Mouse (Mus musculus): ENCODE measurements around the gene Ptpre. TPM values are rescaled to one million over a fixed set of nuclear protein-coding genes. Genes with fewer than 3 reads are reported as not detected.

Ptpre gene
- polyA plus RNA-seq, 1 experiment from 2014 or later, result 1.0 TPM

DNA sequence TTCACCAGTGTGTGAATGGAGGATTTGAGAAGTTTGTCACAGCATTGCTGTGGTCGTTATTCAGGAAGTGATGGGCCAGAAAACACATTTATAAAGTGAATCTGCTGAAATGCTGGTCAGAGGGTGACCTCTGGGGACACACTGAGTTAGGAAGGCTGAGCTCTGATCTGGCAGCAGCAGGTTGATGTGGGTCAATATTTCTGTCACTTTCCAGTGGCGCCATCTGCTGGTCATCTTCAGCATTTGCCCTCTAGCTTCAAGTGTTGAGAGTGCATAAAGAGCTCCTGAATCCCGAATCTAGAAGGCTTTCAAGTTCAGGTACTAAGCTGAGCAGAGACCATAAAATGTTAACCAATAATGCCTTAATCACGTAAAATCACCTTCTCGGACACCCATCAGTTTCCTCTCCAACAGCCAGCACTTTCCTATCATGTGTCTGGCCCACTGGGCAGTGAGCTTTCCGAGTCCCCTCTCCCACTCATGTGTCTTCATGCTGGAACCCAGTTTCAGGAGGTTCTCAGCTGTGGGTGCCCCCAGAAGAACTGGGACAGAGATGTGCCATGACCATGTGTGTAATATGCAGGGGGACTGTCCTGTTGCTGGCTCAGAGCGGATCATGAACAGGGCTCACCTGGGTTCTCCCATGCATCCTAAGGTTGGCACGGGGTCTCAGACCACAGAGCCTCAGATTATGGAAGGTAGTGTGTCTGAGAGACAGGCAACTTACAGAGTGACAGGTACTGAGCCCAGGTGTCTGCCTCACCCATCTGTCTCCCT lies 94.7 kb downstream of the Ptpre start:
- H3K4me1 ChIP-seq (ENCODE audit: control insufficient read depth, insufficient read depth, low read length), result no peaks in the 10 kb centered on the region
- WGBS, result 54% methylated on average over 8 of the region's 8 CpGs
- 0 out of 2 replicates have a peak, but pooled peaks have one; percentile 25 for ATAC-seq (replicated peaks; ENCODE audit: insufficient number of reproducible peaks, low FRiP score, low TSS enrichment, low read depth)

DNA sequence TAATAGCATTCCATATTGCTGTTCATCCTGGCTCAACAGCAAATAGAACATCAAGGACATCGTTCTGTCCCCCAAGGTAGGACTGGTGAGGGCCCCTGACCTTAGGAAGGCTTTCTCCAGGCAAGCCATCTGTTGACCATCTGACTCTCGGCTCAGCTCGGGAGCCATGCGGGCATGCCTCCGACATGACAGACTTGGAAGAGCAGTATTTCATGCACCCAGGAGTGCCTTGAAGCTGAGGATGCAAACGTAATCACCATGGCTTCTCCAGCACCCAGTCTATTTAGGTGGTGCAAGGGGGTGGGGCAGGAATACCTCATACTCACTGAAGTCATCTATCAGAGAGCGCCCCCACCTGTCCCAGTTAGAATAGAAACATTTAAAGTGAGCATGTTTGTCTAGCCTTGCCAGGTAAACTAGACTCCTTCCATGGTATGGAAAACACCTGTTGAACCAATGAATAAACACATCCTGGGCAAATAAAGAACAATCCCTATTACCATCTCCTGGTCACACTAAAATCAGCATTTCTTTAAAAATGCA lies 95.5 kb downstream of the Ptpre start:
- H3K9ac ChIP-seq (replicated peaks; ENCODE audit: low read length), result no peak overlapping the region
- H3K27me3 ChIP-seq (ENCODE audit: control insufficient read depth, insufficient read depth, low read length), result no peaks in the 10 kb centered on the region
- no peak overlapping the region for H3K27ac ChIP-seq (replicated peaks; ENCODE audit: low read depth, low read length)
- H3K4me3 ChIP-seq (ENCODE audit: low read depth, low read length), result no peak overlapping the region
- no peaks in the 10 kb centered on the region for H3K9me3 ChIP-seq (replicated peaks; ENCODE audit: control insufficient read depth, low read length)
- no peak overlapping the region for H3K4me2 ChIP-seq (ENCODE audit: low read depth, low read length)
- DNase-seq (ENCODE audit: low spot score), result no peak
- WGBS, result 69% methylated on average over 7 of the region's 7 CpGs
- H3K4me1 ChIP-seq (ENCODE audit: control insufficient read depth, insufficient read depth, low read length), result no peaks in the 10 kb centered on the region
- no peaks in the 10 kb centered on the region for H3K36me3 ChIP-seq (replicated peaks; ENCODE audit: control insufficient read depth, insufficient read depth, low read depth, low read length)
- no peak for ATAC-seq (replicated peaks; ENCODE audit: insufficient number of reproducible peaks, low FRiP score, low TSS enrichment, low read depth)

More for the DNA sequence above, 94.7 kb downstream of the Ptpre start:
- no peaks in the 10 kb centered on the region for H3K9me3 ChIP-seq (replicated peaks; ENCODE audit: control insufficient read depth, low read length)
- DNase-seq (ENCODE audit: low spot score), result peak; percentile 86
- no peak overlapping the region for H3K9ac ChIP-seq (replicated peaks; ENCODE audit: low read length)
- H3K4me2 ChIP-seq (ENCODE audit: low read depth, low read length), result no peak overlapping the region
- no peak overlapping the region for H3K27ac ChIP-seq (replicated peaks; ENCODE audit: low read depth, low read length)
- H3K36me3 ChIP-seq (replicated peaks; ENCODE audit: control insufficient read depth, insufficient read depth, low read depth, low read length), result no peaks in the 10 kb centered on the region
- H3K4me3 ChIP-seq (ENCODE audit: low read depth, low read length), result no peak overlapping the region
- no peaks in the 10 kb centered on the region for H3K27me3 ChIP-seq (ENCODE audit: control insufficient read depth, insufficient read depth, low read length)

DNA sequence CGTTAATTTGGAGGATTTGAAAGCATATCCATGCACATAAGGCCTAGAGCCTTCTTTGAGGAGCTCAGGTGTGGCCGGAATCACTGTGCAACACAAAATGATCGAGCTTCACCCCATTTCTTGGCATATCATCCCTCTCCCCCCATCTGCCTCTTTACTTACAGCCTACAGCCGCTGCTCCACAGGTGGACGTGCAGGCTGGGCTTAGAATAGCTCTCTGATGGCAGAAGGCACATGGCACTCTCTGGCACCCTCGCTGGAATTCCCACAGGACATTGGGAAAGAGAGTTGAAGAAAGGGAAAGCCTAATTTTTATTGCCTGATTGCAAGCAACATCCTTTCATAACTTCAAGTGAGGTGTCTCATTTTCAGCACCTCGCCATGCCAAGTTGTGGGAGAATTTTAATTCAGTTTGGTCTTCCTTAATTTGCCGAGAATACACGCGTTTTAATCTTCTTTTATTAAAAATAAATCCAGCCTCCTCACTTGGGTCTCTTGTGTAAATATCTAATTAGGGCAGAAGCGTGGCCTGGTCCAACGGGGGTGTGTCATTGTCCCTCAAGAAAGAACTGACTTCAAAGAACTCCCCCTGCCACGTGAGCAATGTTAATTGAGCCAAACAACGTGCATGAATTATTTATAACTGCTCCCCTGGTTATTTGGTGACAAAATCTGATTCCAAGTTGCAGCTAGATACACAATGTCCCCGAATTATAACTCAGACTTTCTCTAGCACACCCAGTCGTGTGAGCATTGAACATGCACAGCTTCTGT lies 97.8 kb downstream of the Ptpre start:
- Histone ChIP-seq H3K4me3 (ENCODE audit: low read depth, low read length) (no peak overlapping the region), H3K36me3 (replicated peaks; ENCODE audit: control insufficient read depth, insufficient read depth, low read depth, low read length) (no peaks in the 10 kb centered on the region), H3K4me2 (ENCODE audit: low read depth, low read length) (no peak overlapping the region), H3K27ac (replicated peaks; ENCODE audit: low read depth, low read length) (no peak overlapping the region), H3K27me3 (ENCODE audit: control insufficient read depth, insufficient read depth, low read length) (no peaks in the 10 kb centered on the region), H3K9me3 (replicated peaks; ENCODE audit: control insufficient read depth, low read length) (no peaks in the 10 kb centered on the region), H3K9ac (replicated peaks; ENCODE audit: low read length) (no peak overlapping the region), H3K4me1 (ENCODE audit: control insufficient read depth, insufficient read depth, low read length) (no peaks in the 10 kb centered on the region)
- WGBS, result 75% methylated on average over 16 of the region's 16 CpGs
- ATAC-seq (replicated peaks; ENCODE audit: insufficient number of reproducible peaks, low FRiP score, low TSS enrichment, low read depth) (no peak), DNase-seq (ENCODE audit: low spot score) (no peak)

DNA sequence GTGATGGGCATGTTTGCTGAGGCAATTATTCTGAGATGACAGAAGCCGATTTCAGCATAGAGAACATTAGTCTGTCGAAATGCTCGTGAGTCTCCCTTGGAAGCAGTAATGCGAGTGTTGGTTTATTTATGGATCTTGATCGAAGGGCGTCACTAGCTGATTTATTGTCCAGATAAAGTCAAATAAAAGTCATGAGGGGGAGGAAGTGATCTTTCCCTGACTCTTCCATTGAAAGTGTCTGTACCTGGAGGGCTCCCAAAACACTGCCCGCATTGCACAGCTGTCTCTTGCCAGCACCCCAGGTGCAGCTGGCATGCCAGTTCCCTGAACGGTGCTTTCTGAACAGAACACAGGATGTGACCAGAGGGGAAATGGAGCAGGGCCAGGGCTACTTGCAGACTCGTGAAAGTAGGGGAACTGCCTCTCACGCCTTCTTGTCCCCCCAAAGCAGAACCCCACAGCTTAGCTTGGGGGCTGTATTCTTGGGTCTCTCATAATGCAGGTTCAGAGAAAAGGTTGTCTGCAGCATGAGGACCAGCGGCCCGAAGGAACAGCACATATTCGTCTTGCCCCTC lies 100.2 kb downstream of the Ptpre start:
- DNase-seq (ENCODE audit: low spot score) (no peak), ATAC-seq (replicated peaks; ENCODE audit: insufficient number of reproducible peaks, low FRiP score, low TSS enrichment, low read depth) (no peak)
- Histone ChIP-seq H3K4me2 (ENCODE audit: low read depth, low read length) (no peak overlapping the region), H3K36me3 (replicated peaks; ENCODE audit: control insufficient read depth, insufficient read depth, low read depth, low read length) (no peaks in the 10 kb centered on the region), H3K4me1 (ENCODE audit: control insufficient read depth, insufficient read depth, low read length) (no peaks in the 10 kb centered on the region), H3K4me3 (ENCODE audit: low read depth, low read length) (no peak overlapping the region), H3K9ac (replicated peaks; ENCODE audit: low read length) (no peak overlapping the region), H3K27me3 (ENCODE audit: control insufficient read depth, insufficient read depth, low read length) (no peaks in the 10 kb centered on the region), H3K27ac (replicated peaks; ENCODE audit: low read depth, low read length) (no peak overlapping the region), H3K9me3 (replicated peaks; ENCODE audit: control insufficient read depth, low read length) (no peaks in the 10 kb centered on the region)
- WGBS, result 75% methylated on average over 13 of the region's 13 CpGs

DNA sequence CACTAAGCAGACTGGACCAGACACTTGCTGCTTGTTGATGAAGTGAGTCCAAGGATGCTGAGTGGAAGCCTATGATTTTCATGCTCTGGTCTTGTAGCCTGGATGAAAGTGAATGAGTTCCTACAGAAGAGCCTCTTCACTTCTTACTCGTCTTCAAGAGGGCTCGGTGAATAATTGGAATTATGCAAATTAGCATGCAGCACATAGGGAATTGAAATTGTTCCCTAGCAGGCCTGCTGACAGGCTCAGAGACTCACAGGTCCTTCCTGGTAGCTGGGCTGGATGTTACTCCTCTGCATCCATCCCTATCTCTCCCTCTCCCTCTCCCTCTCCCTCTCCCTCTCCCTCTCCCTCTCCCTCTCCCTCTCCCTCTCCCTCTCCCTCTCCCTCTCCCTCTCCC lies 102.1 kb downstream of the Ptpre start:
- no peak overlapping the region for H3K27ac ChIP-seq (replicated peaks; ENCODE audit: low read depth, low read length)
- H3K9ac ChIP-seq (replicated peaks; ENCODE audit: low read length), result no peak overlapping the region
- H3K4me2 ChIP-seq (ENCODE audit: low read depth, low read length), result no peak overlapping the region
- DNase-seq (ENCODE audit: low spot score), result no peak
- H3K4me1 ChIP-seq (ENCODE audit: control insufficient read depth, insufficient read depth, low read length), result no peaks in the 10 kb centered on the region
- no peak for ATAC-seq (replicated peaks; ENCODE audit: insufficient number of reproducible peaks, low FRiP score, low TSS enrichment, low read depth)
- 50% methylated on average over 2 of the region's 2 CpGs for WGBS
- H3K4me3 ChIP-seq (ENCODE audit: low read depth, low read length), result no peak overlapping the region
- H3K27me3 ChIP-seq (ENCODE audit: control insufficient read depth, insufficient read depth, low read length), result no peaks in the 10 kb centered on the region
- no peaks in the 10 kb centered on the region for H3K9me3 ChIP-seq (replicated peaks; ENCODE audit: control insufficient read depth, low read length)
- H3K36me3 ChIP-seq (replicated peaks; ENCODE audit: control insufficient read depth, insufficient read depth, low read depth, low read length), result no peaks in the 10 kb centered on the region

DNA sequence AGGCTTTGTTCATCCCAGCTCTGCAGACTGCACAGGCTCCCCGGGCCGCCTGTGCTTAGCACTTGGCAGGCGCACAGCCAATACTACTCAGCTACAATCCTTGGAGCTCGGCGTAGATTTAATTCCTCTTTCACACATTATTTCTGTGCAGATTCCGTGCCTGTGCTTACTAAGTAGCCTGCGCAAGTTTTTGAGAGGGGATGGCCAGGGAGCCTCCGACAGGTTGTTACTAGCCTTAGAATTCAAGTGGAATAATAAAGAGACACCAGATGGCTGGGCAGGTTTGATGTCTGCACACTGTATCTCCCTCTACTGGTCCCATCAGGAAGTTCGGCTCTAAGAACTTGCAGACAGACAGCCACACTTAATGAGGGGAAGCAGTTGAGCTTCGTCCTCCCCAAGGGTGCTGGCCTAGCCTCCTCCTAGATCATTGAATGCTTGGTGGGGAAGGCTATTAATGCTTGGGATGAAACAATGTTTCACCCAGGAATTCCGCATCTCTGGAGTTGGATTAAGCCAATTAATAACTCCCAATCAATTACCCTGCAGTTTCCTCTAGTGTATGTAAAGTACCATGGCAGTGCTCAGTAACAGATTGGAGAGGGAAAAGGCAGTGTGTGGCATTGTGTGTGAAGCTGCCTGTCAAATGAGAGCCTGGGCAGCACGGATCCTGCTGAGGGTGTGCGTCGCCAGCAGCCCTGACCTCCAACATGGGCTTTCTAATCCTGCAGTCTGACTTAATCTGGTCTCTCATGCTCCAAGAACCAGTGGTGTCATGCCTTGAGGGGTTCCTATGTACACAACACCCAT lies 104.6 kb downstream of the Ptpre start:
- 65% methylated on average over 14 of the region's 14 CpGs for WGBS
- Histone ChIP-seq H3K4me3 (ENCODE audit: low read depth, low read length) (no peak overlapping the region), H3K27me3 (ENCODE audit: control insufficient read depth, insufficient read depth, low read length) (no peaks in the 10 kb centered on the region), H3K4me1 (ENCODE audit: control insufficient read depth, insufficient read depth, low read length) (no peaks in the 10 kb centered on the region), H3K36me3 (replicated peaks; ENCODE audit: control insufficient read depth, insufficient read depth, low read depth, low read length) (no peaks in the 10 kb centered on the region), H3K27ac (replicated peaks; ENCODE audit: low read depth, low read length) (no peak overlapping the region), H3K9me3 (replicated peaks; ENCODE audit: control insufficient read depth, low read length) (no peaks in the 10 kb centered on the region), H3K9ac (replicated peaks; ENCODE audit: low read length) (no peak overlapping the region), H3K4me2 (ENCODE audit: low read depth, low read length) (no peak overlapping the region)
- DNase-seq (ENCODE audit: low spot score) (peak; percentile 68), ATAC-seq (replicated peaks; ENCODE audit: insufficient number of reproducible peaks, low FRiP score, low TSS enrichment, low read depth) (no peak)

DNA sequence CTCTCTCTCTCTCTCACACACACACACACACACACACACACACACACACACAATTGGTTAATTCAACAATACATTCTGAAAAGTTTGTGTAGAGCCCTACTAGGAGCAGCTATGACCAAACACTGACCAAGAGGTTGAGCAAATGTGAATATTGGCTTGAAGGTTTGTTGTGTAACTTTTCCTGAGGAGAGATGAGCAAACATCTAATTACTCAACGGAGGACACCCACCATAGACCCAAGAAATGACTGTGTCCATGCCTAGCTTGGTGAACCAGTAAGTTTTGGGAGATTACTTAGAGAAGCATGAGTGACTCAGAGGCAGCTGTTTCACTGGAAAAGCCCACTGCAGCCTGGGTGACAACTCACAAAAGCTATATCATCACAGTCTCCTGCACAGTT lies 107.2 kb downstream of the Ptpre start:
- Histone ChIP-seq H3K9me3 (replicated peaks; ENCODE audit: control insufficient read depth, low read length) (no peaks in the 10 kb centered on the region), H3K27ac (replicated peaks; ENCODE audit: low read depth, low read length) (no peak overlapping the region), H3K4me2 (ENCODE audit: low read depth, low read length) (no peak overlapping the region), H3K27me3 (ENCODE audit: control insufficient read depth, insufficient read depth, low read length) (no peaks in the 10 kb centered on the region), H3K9ac (replicated peaks; ENCODE audit: low read length) (no peak overlapping the region), H3K4me1 (ENCODE audit: control insufficient read depth, insufficient read depth, low read length) (no peaks in the 10 kb centered on the region), H3K36me3 (replicated peaks; ENCODE audit: control insufficient read depth, insufficient read depth, low read depth, low read length) (no peaks in the 10 kb centered on the region), H3K4me3 (ENCODE audit: low read depth, low read length) (no peak overlapping the region)
- DNase-seq (ENCODE audit: low spot score), result no peak
- 76% methylated on average over 1 of the region's 1 CpGs for WGBS
- no peak for ATAC-seq (replicated peaks; ENCODE audit: insufficient number of reproducible peaks, low FRiP score, low TSS enrichment, low read depth)

All from embryonic facial prominence, embryonic 11.5 days (tissue).